Mouse (Mus musculus) right cerebral cortex, adult 2 months (tissue): ENCODE data around the gene Uvrag.
A peak's percentile ranks its signal among the peaks of the same experiment; 100 is the strongest.
"Not testable (repeated sequence)": the region's sequence is repeated elsewhere in the genome, so short reads cannot be mapped to it uniquely, and the experiment has no call there.

Experiments
- DNase-seq, 2 experiments: peaks; one replicate each; pipeline ENCODE4 v3.0.0; 2021 to 2022; ENCODE audit warnings: low spot score in 2 of 2

Uvrag gene

GRCm38 (mm10) chr7:98976839-98977457 lies 164.0 kb downstream of the Uvrag start:
- DNase-seq: no peak

DNA sequence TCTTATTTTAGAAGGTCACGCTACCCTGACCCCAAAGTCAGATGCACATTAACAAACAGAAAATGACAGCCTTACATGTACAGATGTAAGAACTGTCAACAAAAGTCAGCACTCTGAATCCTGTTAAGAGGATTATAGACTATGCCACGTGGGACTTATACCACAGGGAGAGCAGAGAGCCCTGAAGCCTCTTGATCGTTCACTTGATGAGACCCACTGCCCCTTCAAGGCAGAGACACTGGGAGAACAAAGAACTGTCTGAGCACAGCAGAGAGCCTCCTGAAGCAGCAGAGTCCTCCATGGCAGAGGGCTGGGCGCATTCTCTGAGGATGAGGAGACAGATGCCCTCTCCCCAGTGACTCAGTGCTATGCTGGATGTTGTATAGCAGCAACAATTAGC lies 166.4 kb downstream of the Uvrag start:
- no peak for DNase-seq

DNA sequence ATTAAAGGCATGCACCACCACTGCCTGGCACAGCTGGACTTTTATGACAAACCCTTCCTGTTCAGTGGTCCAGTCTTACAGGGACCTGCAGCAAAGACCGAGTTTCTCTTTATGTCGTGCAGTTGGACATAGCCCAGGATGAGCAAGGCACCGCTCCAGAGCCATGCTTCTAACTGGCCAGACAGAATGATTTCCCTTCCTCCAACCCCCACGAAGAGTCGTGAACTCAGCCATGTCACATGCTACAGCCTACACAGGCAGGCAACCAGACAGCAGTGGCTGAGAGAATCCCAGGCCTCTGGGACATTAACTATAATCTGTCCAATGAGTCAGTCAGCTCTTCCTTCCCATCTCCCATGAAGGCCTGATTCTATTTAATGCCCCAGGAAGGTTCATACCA lies 170.2 kb downstream of the Uvrag start:
- DNase-seq: no peak

- DNase-seq: no peak
These were observed 172.1 kb downstream of the Uvrag start for GRCm38 (mm10) chr7:98968741-98969395.

GRCm38 (mm10) chr7:98968082-98968674 lies 172.8 kb downstream of the Uvrag start:
- DNase-seq: peak; percentile 49 to 52

GRCm38 (mm10) chr7:98967672-98968071 lies 173.3 kb downstream of the Uvrag start:
- no peak for DNase-seq

GRCm38 (mm10) chr7:98963581-98963980 lies 177.4 kb downstream of the Uvrag start:
- DNase-seq: not testable (repeated sequence)

- peak; percentile 42 to 57 for DNase-seq
These were observed 178.2 kb downstream of the Uvrag start for GRCm38 (mm10) chr7:98962547-98963311.

DNA sequence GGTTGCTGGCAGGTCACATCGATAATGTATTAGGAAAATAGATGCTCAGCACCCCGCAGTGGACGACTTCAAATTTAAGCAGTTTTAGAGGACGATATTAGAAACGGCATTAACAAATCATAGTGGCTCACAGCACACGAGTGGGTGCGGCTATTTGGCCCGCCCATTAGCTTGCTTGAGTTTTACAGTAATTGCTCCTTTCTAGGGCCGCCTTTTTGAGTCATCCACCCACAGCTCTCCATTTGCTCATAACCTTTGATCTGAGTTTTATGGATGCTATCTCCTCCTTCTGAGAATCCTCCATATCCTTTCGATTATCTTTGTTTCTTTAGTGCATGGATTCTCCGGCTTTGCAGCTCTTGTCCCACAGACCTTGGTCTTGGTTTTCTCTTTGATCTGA lies 178.9 kb downstream of the Uvrag start:
- no peak for DNase-seq

- no peak for DNase-seq
These were observed 180.7 kb downstream of the Uvrag start for GRCm38 (mm10) chr7:98960274-98960673.

- no peak for DNase-seq
These were observed 181.7 kb downstream of the Uvrag start for GRCm38 (mm10) chr7:98959246-98959645.

- DNase-seq: no peak
These were observed 182.8 kb downstream of the Uvrag start for GRCm38 (mm10) chr7:98958172-98958571.

DNA sequence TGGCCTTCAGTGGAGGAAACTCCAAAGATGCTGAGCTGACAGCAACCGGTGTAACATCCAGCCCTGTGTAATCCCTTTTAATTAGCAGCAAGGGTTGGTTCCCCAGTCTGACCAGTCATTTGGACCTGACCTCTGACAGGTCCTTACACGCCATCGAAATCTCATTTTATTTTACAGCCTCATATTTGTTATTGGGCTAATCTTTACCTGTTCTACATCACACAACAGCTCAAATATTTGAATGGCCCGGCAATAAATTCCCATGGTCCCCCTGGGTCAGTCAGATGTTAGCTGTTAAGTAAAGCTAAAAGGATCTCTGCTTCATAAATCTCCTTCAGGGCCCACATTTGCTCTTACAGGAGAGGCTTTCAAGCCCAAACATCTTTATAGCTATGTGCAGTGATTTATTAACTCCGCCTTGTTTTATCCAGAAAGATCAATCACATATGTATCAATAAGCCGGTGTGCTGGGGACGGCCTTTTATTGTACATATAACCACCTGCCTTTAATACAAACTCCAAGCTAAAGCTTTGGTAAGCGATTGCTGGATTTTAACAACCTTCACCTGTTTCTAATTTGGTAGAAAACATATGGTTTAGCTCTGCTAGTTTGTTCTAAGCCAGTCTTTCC lies 183.7 kb downstream of the Uvrag start:
- no peak for DNase-seq

DNA sequence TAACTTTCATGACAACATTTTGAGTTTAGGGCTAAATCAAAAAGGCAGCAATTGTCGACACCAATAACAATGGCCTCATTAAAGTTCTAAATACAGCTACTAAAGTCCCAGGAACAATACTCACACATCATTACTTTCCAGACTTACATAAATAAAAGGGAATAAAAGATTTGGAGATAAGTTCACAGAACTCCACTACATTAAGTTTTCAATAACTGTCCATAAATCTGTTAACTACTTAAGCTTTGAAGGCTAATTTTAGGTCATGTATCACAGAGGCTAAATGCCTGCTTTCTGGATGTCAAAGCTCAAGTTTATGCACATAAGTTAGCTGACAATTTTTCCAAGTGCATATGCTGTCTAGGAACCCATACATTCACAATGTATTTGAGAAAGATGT lies 184.3 kb downstream of the Uvrag start:
- no peak for DNase-seq

GRCm38 (mm10) chr7:98953649-98954048 lies 187.3 kb downstream of the Uvrag start:
- DNase-seq: no peak

GRCm38 (mm10) chr7:98944986-98945385 lies 196.0 kb downstream of the Uvrag start:
- no peak for DNase-seq

- DNase-seq: no peak
These were observed 197.3 kb downstream of the Uvrag start for GRCm38 (mm10) chr7:98943687-98944086.

GRCm38 (mm10) chr7:98942746-98943145 lies 198.2 kb downstream of the Uvrag start:
- no peak for DNase-seq

- DNase-seq: no peak
These were observed 201.7 kb downstream of the Uvrag start for GRCm38 (mm10) chr7:98939194-98939593.

DNA sequence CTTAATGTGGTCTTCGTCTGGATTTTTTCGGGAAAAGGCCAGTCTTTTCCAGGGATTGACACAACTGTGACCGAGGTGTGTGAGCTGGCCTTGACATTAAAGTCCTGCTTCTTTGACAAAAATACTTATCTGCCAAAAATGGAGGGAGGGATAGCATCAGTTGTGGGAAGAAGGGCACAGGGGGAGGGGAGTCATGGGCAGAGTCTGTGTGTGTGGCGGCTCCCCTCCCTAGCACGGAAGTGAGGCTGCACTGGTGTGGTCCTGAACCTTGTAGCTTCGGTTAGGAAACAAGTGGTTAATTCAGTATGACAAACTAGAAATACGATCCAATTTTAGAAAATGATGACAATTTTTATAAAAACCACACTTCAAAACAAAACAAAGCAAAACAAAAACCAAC lies 202.3 kb downstream of the Uvrag start:
- DNase-seq: no peak

- no peak for DNase-seq
These were observed 203.7 kb downstream of the Uvrag start for GRCm38 (mm10) chr7:98937079-98937813.
